Mouse (Mus musculus) retina, embryonic 14.5 days (tissue): ENCODE data around the gene Fbxl17.
A peak's percentile ranks its signal among the peaks of the same experiment; 100 is the strongest.

ENCODE experiments used
- DNase-seq: peaks from one replicate; pipeline ENCODE4 v3.0.0-alpha.2; 2015; ENCODE audit warnings: low spot score

Fbxl17 gene

GRCm38 (mm10) chr17:63209151-63209550 is 290.7 kb downstream of the Fbxl17 start:
- DNase-seq: no peak

DNA sequence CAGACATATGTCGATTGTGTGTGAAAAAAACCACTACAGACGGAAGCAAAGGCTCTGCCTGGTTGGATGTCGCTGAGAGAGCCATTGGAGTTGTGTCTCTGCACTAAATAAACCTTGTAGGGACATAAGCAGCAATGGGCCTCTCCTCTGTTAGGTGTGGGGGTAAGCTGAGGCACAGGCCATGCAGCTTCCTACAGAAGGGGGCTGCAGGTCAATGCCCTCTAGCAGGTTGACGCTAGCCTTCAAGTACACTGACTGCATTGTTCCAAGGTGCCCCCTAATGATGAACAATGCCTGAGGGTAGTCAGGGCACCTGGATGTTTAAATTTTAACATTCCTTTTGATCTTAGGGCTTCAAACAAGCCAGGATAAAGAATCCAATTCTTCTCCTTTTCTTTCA is 291.5 kb downstream of the Fbxl17 start:
- DNase-seq: no peak

DNA sequence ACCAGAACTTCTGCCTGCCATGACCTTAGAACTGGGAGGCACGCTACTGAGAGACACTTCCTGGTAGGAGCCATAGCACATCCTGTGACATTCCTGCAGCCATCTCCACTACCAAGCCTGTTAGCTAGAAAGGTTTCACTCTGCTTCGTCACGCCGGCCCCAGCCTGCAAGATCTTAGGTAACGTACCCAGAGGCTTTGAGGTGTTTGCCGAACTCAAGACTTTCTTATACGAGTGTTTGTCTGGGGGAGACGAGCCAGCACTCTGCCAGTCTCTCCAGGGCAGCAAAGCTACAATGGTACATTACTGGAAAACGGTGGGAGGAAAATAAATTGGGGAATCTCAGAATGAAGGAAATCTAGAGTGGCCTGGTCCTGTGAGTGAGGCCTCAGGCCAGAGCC is 292.1 kb downstream of the Fbxl17 start:
- no peak for DNase-seq

GRCm38 (mm10) chr17:63205316-63205715 is 294.5 kb downstream of the Fbxl17 start:
- DNase-seq: no peak

GRCm38 (mm10) chr17:63203582-63204190 is 296.1 kb downstream of the Fbxl17 start:
- no peak for DNase-seq

GRCm38 (mm10) chr17:63198703-63199102 is 301.1 kb downstream of the Fbxl17 start:
- DNase-seq: no peak

DNA sequence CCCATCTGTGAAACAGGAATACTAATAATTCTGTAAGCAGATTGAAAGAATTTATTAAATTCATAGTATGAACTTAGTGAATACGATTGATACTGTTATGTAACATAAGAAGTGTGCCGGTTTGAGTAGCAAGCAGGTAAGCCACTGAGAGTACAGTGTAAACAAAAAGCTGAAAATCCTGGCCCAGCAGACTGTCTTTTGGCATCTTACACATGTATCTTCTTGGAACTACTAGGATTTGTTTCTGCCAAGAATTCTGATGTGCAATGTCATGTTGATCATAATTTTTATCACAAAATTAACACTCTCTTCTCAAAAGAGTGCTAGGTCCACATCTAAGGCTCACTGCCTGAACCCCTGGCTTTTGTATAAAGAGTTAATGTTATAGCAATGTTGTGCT is 304.3 kb downstream of the Fbxl17 start:
- no peak for DNase-seq

DNA sequence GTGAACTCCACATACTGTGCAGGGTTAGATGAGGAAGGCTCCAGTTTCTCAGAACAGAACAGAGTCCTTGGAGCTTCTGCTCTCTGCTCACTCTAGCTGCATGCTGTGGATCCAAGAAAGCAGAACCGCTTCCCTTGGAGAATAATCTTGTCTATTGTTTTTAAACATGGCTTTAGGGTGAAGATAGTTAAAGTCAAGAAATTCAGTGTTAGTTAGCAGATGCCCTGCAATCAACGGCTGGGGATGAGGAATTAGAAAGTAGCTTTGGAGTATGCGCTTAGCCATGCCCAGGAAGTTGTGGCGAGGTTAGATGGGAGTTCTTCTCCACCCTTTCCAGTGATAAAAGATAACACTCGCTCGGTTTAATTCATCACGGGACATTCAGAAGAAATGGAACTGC is 306.6 kb downstream of the Fbxl17 start:
- DNase-seq: no peak

- DNase-seq: no peak
Measured at GRCm38 (mm10) chr17:63191345-63191744, 308.5 kb downstream of the Fbxl17 start.

DNA sequence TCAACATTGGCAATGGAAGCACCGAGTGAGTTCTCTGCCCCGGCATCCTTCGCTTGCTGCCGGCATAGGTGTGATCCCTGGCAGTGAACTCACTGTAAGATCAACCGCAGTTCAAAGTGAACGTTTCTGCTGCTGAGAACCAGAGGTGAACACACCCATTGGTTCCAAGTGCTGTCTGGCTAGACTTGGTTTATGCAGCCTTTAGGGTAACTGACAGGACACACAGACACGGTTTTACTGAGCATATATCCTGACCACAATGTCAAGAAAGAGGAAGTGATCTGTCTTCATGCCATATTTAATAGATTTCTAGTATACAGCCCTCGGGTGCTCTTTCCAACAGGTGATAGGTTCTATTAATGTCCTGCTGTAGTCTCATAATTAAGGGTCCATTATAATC is 310.5 kb downstream of the Fbxl17 start:
- DNase-seq: no peak

GRCm38 (mm10) chr17:63185531-63185930 is 314.3 kb downstream of the Fbxl17 start:
- peak; percentile 73 for DNase-seq

- DNase-seq: peak; percentile 50
Measured at GRCm38 (mm10) chr17:63184844-63185504, 314.8 kb downstream of the Fbxl17 start.

DNA sequence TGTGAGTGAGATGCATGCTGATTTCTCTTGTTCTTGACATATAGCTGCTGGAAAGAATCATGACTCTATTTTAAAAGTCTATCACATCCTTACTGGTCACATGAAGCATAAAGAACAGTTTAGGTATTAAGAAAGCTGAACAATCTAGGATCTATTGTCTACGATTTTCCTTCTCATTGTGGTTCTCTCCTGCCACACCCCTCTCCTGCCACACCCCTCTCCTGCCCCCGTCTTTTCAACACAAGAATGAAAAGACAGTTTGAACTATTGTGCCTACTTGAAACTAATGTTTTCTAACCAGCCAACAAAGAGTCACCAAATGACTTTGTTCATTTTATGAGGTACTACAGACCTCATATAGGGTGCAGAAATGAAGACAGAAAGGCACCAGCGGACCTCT is 316.4 kb downstream of the Fbxl17 start:
- DNase-seq: no peak

DNA sequence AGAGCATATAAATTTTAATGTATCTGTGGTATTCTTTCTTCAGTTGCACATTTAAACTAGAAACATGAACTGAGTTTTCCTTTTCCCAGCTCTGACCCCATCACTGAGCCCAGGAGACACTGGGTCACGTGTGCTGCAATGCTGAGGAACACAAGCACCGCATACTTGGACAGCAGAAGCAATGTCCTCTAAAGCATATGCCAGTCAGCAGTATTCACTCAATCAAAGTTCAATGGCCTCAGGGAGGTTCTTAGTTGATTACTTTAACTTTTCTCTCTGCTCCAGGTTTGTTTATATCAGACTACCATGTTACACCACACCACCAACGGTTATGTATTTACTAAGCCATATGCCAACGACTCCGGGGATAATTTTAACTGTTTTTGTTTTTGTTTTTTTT is 318.2 kb downstream of the Fbxl17 start:
- DNase-seq: no peak

GRCm38 (mm10) chr17:63180042-63180441 is 319.8 kb downstream of the Fbxl17 start:
- DNase-seq: no peak

DNA sequence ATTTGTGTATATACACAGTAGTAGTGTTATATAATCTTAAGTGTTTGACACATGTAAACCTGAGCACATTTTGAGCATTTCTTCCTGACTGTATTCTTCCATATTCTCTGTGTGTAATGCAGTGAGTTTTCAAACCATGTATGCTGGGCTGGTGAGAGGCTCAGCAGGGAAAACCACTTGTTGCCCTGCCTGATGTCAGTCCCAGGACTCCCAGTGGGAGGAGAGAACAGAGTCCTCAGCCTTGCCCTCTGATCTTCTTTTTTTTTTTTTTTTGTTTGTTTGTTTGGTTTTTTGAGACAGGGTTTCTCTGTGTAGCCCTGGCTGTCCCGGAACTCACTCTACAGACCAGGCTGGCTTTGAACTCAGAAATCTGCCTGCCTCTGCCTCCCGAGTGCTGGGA is 321.5 kb downstream of the Fbxl17 start:
- no peak for DNase-seq

GRCm38 (mm10) chr17:63176411-63176810 is 323.4 kb downstream of the Fbxl17 start:
- DNase-seq: no peak

DNA sequence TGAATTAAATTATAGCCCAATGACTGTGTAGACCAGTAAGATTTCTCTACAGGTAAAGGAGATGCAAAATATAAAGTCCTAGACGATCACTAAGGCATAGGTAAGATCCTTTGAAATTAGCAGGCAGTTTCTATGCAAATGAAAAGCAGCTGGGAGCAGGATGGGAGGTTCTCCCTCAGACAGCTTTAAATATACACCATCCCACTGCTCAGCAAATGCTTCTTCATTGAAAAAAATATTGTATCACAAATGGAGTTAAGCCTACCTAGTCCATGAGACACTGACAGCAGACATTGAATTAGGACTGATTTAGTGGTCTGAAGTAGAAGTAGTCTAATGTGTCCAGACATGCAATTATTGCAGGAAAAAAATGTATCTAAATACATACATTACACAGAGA is 327.1 kb downstream of the Fbxl17 start:
- no peak for DNase-seq

DNA sequence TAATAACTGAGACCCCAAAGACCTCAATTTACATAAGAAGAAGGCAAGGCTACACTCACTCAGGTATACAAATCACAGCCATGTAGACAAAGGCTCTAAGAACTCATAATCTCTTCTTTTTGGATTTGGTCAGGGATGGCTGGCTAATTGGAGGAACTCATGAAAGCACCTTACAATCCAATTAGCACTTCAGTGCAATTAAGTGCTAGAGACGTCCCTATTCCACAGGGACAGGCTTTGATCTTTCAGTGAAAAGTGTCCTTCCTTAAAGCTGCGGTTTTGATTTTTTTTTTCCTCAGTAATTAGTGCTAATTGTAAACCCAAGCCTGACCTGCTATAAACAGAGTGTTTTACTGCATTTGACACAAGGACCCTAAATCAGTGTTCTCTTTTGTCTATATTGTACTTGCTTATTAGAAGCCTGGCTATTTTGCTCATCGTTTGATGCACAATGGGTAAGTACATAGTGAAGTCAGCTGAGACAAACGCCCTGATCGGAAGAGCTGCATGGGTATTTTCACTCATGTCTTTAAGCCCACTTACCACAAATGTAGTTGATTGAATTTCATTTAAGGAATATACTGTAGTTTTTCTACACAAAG is 327.8 kb downstream of the Fbxl17 start:
- peak; percentile 54 for DNase-seq

DNA sequence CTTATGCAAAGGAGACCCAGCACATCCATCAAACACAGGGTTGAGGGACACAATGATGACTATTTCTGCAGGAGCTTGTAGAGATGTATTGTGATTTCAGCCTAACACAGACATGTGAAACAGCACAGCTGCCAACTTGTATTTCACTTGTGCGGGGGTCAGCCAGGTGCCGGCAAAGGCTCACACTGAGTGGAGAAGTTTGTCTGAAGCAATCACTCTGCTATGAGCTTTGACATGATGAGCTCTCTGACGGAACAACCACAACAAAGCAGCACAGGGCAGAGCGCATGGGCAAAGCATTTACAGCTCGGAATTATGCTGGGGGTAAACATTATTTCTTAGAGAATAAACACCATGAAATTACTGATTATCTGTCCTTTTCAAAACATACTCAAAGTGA is 328.6 kb downstream of the Fbxl17 start:
- peak; percentile 33 for DNase-seq

DNA sequence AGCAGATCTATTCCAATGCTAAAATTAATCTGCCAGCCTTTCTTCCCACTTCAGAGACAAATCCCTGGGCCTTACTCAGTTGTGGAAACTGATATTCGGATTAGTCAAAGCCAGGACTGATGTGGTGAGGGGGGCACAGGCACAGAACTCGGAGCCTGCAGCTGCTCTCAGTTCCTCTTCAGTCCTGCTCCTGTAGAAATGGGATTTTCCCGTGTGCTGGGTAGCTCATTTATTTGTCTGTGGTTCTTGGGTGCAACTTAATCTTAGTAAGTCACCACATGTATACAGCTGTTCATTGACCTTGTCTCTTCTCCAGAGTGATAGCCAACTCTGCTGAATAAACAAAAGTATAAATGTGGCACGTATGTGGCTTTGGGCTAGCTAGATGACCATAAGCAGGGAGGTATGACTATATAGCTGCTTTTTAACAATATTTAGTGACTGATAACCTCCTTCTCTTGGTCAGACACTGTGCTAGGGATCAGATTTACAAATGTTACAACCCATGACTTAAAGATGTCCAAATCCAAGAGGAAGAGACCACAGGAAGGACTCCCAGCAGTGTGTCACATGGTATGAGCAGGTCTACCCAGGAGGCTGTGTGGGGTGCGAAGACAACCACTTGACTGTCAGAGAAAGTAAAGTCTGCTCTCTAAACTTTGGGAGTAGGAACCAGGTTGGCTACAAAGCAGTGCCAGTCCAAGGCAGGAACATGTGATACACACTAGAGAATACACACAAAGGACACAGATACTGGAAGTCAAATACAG is 331.6 kb downstream of the Fbxl17 start:
- no peak for DNase-seq

DNA sequence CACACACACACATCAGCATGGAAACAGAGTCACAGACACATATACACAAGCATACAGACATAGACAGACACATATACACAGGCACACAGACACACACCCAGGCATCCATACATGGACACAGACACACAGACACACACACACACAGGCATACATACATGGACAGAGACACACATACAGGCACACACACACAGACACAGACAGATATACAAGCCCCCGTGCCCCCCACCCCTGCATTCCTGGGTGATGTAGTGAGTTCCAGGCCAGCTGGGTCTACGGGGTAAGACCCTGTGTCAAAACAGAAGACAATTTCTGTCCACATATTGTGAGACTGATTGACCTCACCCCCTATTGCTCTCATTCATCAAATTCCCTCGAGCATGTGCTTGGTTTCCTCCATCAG is 332.6 kb downstream of the Fbxl17 start:
- DNase-seq: no peak

DNA sequence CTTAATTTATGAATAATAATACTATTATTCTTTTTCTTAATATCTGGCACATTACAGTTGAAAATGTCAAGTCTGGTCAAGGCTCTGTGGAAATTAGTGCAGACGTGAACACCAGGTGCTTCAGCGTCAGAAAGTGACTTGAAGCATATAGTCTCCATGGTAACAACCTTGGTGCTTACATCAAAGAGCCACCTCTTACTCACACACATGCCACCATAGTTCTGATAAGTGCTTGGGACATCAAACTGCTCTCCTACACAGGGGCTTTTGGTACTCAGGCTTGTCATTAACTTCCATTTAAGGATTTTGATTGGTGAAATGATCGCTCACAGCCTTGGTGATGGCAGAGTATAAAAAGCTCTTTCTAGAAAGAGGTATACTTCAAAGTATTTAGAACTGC is 333.1 kb downstream of the Fbxl17 start:
- no peak for DNase-seq
